ENCODE assay signal across 31 mouse cellular contexts in genomic region chrX:99430358-99430757, GRCm38 (mm10).
"Had no signal": no experiment of that assay in that cellular context is flagged by ENCODE, and none has a peak within 500 bp of the region (broad histone marks: within the 10 kb centered on the region; RNA-seq: fewer than 3 reads in every experiment).

No protein-coding gene starts in this region.

- H3K36me3 ChIP-seq: limb, embryonic 10.5 days; limb, embryonic 12.5 days; limb, embryonic 13.5 days; limb, embryonic 15.5 days; liver, embryonic 12.5 days; liver, embryonic 13.5 days; liver, embryonic 15.5 days; lung, embryonic 15.5 days; midbrain, embryonic 10.5 days; midbrain, embryonic 12.5 days; midbrain, embryonic 13.5 days; midbrain, embryonic 15.5 days had no signal

- H3K27ac ChIP-seq: limb, embryonic 10.5 days; limb, embryonic 12.5 days; limb, embryonic 13.5 days; limb, embryonic 15.5 days; liver, embryonic 12.5 days; liver, embryonic 13.5 days; liver, embryonic 14.5 days; liver, embryonic 15.5 days; lung, embryonic 15.5 days; macrophage; midbrain, embryonic 10.5 days; midbrain, embryonic 12.5 days; midbrain, embryonic 13.5 days; midbrain, embryonic 15.5 days had no signal

- DNase-seq: left cerebral cortex, postnatal 4 days; liver; liver, embryonic 13.5 days; liver, postnatal 0 days; lung, adult 18-20 months; lung, adult 2 months; lung, embryonic 14.5 days; lung, postnatal 10 days; lung, postnatal 14 days; lung, postnatal 36 days; lung, postnatal 4 days; midbrain, embryonic 14.5 days had no signal

- H3K4me1 ChIP-seq: liver, embryonic 12.5 days; liver, embryonic 13.5 days; liver, embryonic 15.5 days; megakaryocyte, embryonic 14.5 days; midbrain, embryonic 15.5 days had no signal

- H3K4me3 ChIP-seq: limb, embryonic 10.5 days; limb, embryonic 12.5 days; limb, embryonic 13.5 days; limb, embryonic 15.5 days; liver, embryonic 12.5 days; liver, embryonic 13.5 days; liver, embryonic 15.5 days; lung, embryonic 15.5 days; megakaryocyte, embryonic 14.5 days; midbrain, embryonic 10.5 days; midbrain, embryonic 12.5 days; midbrain, embryonic 13.5 days; midbrain, embryonic 15.5 days; myocyte had no signal

- ATAC-seq: liver, embryonic 12.5 days; liver, postnatal 0 days; lung, postnatal 0 days; midbrain, embryonic 13.5 days; midbrain, embryonic 15.5 days; midbrain, embryonic 16.5 days had no signal

- H3K9ac ChIP-seq: limb, embryonic 12.5 days; limb, embryonic 13.5 days; limb, embryonic 15.5 days; liver, embryonic 12.5 days; liver, embryonic 13.5 days; liver, embryonic 14.5 days; liver, embryonic 15.5 days; liver, postnatal 0 days; lung, embryonic 14.5 days; lung, embryonic 15.5 days; midbrain, embryonic 12.5 days; midbrain, embryonic 13.5 days; midbrain, embryonic 15.5 days had no signal

- H3K4me2 ChIP-seq: limb, embryonic 12.5 days; limb, embryonic 13.5 days; limb, embryonic 15.5 days; liver, embryonic 11.5 days; liver, embryonic 12.5 days; liver, embryonic 13.5 days; liver, embryonic 15.5 days; lung, embryonic 14.5 days; lung, embryonic 15.5 days; midbrain, embryonic 11.5 days; midbrain, embryonic 12.5 days; midbrain, embryonic 13.5 days; midbrain, embryonic 15.5 days had no signal

- H3K9me3 ChIP-seq: limb, embryonic 10.5 days; limb, embryonic 12.5 days; limb, embryonic 13.5 days; limb, embryonic 15.5 days; liver, embryonic 12.5 days; liver, embryonic 13.5 days; liver, embryonic 15.5 days; lung, embryonic 15.5 days; megakaryocyte, embryonic 14.5 days; midbrain, embryonic 10.5 days; midbrain, embryonic 12.5 days; midbrain, embryonic 13.5 days; midbrain, embryonic 15.5 days had no signal
